Mouse (Mus musculus) heart, postnatal 10 days (tissue): ENCODE results near the gene Eif2s1. TPM values are rescaled to one million over a fixed set of nuclear protein-coding genes. Genes with fewer than 3 reads are reported as not detected.
A peak's percentile ranks its signal among the peaks of the same experiment; 100 is the strongest.
"Not testable (repeated sequence)": the region's sequence is repeated elsewhere in the genome, so short reads cannot be mapped to it uniquely, and the experiment has no call there.

Experiments used
- DNase-seq, 2 experiments: peaks; one replicate each; pipeline ENCODE4 v3.0.0; 2021
- intact Hi-C: fragments of 180-260 bp; cut with DNase I; formaldehyde crosslinking; loops from one replicate; pipeline ENCODE4 v1.15.1; 2025
- total RNA-seq, 2 experiments: library from RNA; stranded (reverse); gene quantifications; 2 replicates each; pipeline ENCODE4 v1.2.3; 2021

The Eif2s1 gene
- total RNA-seq, 2 experiments from 2014 or later: 61.8 to 64.2 TPM

GRCm38 (mm10) chr12:78911707-78912417 is 50.2 kb downstream of the Eif2s1 start:
- DNase-seq: peak; percentile 42 to 51
- intact Hi-C loops: no loop called here

DNA sequence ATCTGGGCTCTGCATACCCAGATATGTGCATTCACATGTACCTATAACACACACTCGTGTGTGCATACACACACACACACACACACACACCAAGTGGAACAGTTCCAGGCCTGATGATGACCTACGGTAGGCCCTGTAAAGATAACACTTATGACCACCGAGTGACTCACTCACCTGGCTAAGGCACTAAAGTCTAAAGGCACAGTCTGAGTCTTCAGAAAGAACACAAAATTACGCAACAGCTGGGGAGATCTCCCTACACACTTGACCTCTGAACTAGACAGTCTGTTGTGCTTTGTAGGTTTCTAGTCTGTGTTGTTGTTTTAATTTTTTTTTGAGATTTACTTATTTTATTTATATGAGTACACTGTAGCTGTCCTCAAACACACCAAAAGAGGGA is 52.8 kb downstream of the Eif2s1 start:
- no peak for DNase-seq
- intact Hi-C loops: no loop called here

GRCm38 (mm10) chr12:78915561-78915960 is 53.9 kb downstream of the Eif2s1 start:
- intact Hi-C loops: no loop called here
- no peak for DNase-seq

DNA sequence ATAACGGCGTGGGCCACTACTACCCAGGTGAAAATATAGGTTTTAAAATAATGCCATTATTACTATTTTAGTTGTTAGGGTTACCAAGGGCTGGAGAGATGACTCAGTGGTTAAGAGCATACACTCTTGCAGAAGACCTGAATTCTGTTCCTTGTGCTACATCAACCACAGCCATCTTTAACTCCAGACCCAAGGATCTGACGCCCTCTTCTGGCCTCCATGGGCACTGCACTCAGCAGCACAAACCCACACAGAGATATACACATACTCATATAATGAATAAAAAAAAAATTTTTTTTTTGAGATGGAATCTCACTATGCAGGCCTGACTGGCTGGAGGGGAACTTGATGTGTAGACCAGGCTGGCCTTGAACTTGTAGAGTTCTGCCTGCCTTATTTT is 54.7 kb downstream of the Eif2s1 start:
- intact Hi-C loops: no loop called here

GRCm38 (mm10) chr12:78918227-78919078 is 56.8 kb downstream of the Eif2s1 start:
- intact Hi-C loops: loop anchor here (1.0 to 2.0 kb wide), 3 partner anchors 88 to 179 kb away; partner anchors contain the start of gene Tmem229b
- peak; percentile 87 to 88 for DNase-seq

More for the DNA sequence above, 54.7 kb downstream of the Eif2s1 start:
- DNase-seq: no peak

- DNase-seq: peak; percentile 75 to 82
- intact Hi-C loops: loop anchor here (1.0 to 2.0 kb wide), 2 partner anchors 88 to 173 kb away; partner anchors contain the start of gene Tmem229b
Observed at GRCm38 (mm10) chr12:78919079-78919712, 57.6 kb downstream of the Eif2s1 start.

GRCm38 (mm10) chr12:78921421-78921820 is 59.8 kb downstream of the Eif2s1 start:
- DNase-seq: peak in 1 of 2 experiments; percentile 19
- intact Hi-C loops: no loop called here

DNA sequence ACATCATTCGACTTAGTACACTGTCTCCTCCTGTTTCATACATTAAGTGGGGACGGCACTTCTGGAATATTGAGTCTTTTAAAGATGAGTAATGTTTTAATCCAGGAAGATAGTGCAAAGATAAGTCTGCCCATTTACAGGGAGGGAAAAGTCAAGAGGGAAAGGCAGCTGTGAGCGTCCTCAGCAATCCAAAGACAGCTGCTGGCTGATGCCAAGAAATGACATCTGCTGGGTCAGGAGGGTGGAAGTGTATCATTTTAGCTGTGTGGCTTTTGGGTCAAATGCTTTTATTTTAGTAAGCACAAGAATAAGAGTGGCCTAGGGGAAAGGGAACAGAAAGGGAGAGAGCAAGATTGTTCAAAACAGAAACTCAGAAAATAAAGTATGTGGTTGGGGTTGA is 60.4 kb downstream of the Eif2s1 start:
- no peak for DNase-seq
- intact Hi-C loops: no loop called here

DNA sequence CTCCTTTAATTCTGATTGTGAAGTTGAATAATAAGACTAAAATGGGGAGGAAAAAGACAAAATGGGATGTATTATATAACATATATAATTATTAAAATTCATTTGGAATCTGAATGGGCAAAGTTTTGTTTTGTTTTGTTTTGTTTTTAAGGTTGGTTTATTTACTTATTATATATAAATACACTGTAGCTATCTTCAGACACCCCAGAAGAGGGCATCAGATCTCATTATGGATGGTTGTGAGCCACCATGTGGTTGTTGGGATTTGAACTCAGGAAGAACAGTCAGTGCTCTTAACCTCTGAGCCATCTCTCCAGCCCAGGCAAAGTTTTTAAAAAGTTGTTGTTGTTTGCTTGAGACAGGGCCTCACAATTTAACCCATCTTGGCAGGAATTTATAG is 61.4 kb downstream of the Eif2s1 start:
- intact Hi-C loops, DNase-seq: not testable (repeated sequence)

- DNase-seq: no peak
- intact Hi-C loops: no loop called here
Observed at GRCm38 (mm10) chr12:78923539-78924189, 62.0 kb downstream of the Eif2s1 start.

- intact Hi-C loops: no loop called here
- no peak for DNase-seq
Observed at GRCm38 (mm10) chr12:78927287-78927686, 65.7 kb downstream of the Eif2s1 start.

- intact Hi-C loops: no loop called here
Observed at GRCm38 (mm10) chr12:78929900-78930299, 68.3 kb downstream of the Eif2s1 start.

DNA sequence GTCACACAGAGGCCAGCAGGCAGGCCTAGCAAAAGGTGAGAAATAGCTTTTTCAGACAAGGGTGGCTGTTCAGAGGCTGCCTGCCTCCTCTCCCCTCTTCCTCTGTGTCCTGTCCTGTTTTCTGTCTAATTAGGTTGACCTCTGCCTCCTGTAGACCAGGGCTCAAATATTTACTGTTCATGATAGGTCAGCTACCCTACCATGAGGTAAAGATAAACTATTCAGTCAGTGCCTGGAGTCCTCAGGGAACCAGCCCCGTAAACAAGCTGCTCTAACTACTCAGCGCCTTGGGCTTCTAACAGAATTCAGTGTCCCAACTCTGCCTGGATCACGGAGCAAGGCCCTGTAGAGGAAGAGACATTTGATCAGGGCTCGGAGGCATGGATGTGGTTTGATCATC is 74.9 kb downstream of the Eif2s1 start:
- intact Hi-C loops: no loop called here
- DNase-seq: no peak

More at GRCm38 (mm10) chr12:78929900-78930299, 68.3 kb downstream of the Eif2s1 start:
- DNase-seq: no peak

Other genes starting within 250 kb of the Eif2s1 start
- gene Fam71d, start 170.3 kb upstream of the Eif2s1 start, total RNA-seq: under 1 TPM in 1 of 2 experiments, not detected in 1; 0.26 TPM
- gene Mpp5, start 112.9 kb upstream of the Eif2s1 start, total RNA-seq: 10 to 100 TPM; 16.0 to 16.5 TPM
- 100 to 1,000 TPM in 1 of 2 experiments, 10 to 100 TPM in 1; 91.3 to 101 TPM for gene Atp6v1d, start 181 bp upstream of the Eif2s1 start, total RNA-seq
- gene Plek2, start 45.1 kb downstream of the Eif2s1 start, total RNA-seq: under 1 TPM; 0.32 to 0.86 TPM
- 1 to 10 TPM; 3.4 to 6.7 TPM for gene Tmem229b, start 145.8 kb downstream of the Eif2s1 start, total RNA-seq
- gene Plekhh1, start 167.3 kb downstream of the Eif2s1 start, total RNA-seq: 10 to 100 TPM in 1 of 2 experiments, 1 to 10 TPM in 1; 6.7 to 19.2 TPM
- gene Pigh, start 227.8 kb downstream of the Eif2s1 start, total RNA-seq: 1 to 10 TPM; 3.3 to 5.4 TPM